Mouse (Mus musculus): ENCODE measurements around the gene Cdc37l1. TPM values are rescaled to one million over a fixed set of nuclear protein-coding genes. Genes with fewer than 3 reads are reported as not detected.

Cdc37l1 gene
- polyA plus RNA-seq, 1 experiment = 4.1 TPM

DNA sequence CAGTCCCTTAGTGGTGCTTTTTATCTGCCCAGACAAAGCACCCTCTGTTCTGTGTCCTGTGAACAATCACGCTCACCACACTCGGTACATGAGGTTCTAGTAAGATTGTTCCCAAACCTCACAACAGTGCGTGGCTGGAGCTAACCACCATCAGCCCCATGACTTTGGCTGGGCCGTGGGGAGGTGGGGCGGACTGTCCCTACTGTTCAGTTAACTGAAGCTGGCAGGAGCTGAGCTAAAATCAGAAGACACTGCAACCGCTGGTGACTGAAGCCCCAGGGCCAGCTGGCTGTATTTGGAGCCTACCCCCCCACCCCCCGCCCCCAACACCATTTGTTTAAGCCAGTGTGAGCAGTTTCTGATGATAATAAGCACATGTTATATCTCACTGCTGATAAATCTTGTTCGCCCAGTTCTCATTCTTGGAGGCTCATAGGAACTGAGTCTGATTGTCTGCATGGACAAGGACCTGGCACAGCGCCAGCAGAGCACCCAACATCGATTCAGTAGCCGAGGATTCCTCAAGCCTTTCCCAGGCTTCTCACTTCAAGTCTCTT lies 34.3 kb downstream of the Cdc37l1 start:
- no peak for TF ChIP-seq GATA1 (IDR thresholded peaks at IDR 0.05; ENCODE audit: low read length)

DNA sequence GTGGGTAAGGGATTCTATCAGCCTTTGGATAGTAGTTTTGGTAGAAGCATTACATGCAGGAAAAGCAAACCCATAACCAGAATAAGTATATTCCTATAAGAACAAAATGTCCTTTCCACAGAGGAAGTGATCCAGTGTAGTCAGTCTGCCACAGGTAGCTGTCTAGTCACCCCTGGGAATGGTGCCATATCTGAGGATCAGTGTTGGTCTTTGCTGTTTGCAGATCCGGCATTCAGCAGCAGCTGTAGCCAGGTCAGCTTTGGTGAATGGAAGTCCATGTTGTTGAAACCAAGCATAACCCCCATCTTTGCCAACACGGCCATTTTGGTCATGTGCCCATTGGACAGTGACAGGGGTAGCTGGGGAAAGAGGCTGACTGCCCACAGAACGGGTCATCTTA lies 41.6 kb downstream of the Cdc37l1 start:
- no peak for TF ChIP-seq GATA1 (IDR thresholded peaks at IDR 0.05; ENCODE audit: low read length)

DNA sequence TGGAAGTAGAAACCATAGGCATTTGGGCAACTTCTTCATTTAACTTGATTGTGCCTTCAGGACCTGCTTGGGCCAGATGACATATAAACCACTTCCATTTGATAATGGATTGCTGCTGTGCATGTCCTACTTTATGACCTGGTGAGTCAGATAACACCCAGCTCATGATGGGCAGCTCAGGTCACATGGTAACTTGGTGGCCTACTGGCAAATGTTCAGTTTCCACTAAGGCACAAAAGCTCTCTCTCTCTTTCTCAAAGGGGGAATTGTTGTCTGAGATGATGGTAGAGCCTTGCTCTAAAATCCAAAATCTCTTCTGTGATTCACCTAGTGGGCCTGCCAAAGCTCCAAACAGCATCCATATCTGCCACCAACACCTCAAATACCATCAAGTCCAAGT lies 42.5 kb downstream of the Cdc37l1 start:
- TF ChIP-seq GATA1 (IDR thresholded peaks at IDR 0.05; ENCODE audit: low read length) = no peak

DNA sequence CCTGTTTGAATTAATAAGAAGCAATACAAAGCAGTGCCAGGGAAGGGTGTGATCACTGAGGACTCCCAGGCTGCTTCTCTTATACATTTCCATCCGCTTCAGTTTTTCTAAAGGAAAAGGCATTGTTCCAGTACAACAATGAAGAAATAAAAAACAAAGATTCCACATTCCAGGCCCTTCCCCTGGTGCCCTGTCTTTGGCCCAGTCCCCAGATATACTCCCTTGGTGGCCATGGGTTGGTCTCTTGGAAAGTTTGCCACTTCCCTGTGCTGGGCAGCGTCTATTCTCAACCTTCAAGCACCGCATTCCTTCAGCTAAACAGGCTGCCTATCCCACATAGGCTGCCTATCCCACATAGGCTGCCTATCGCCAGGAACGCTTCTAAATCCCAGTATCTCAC lies 46.9 kb downstream of the Cdc37l1 start:
- no peak for TF ChIP-seq GATA1 (IDR thresholded peaks at IDR 0.05; ENCODE audit: low read length)

DNA sequence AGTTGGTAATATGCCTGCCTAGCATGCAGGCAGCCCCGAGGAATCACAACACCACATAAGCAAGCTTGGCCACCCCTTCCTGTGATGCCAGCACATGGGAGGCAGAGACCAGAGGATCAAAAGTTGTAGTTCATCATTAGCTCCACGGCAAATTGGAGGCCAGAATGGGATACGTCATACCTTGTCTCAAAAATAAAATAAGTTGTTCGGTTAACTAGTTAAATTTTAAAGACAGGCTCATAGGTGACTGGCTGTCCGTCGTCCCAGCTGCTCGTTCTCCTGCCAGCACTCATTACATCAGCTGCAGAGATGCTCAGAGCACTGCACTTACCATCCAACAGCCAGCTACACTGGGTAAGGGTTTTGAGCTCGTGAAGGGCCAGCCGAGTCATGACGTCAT lies 47.4 kb downstream of the Cdc37l1 start:
- TF ChIP-seq GATA1 (IDR thresholded peaks at IDR 0.05; ENCODE audit: low read length) = no peak

DNA sequence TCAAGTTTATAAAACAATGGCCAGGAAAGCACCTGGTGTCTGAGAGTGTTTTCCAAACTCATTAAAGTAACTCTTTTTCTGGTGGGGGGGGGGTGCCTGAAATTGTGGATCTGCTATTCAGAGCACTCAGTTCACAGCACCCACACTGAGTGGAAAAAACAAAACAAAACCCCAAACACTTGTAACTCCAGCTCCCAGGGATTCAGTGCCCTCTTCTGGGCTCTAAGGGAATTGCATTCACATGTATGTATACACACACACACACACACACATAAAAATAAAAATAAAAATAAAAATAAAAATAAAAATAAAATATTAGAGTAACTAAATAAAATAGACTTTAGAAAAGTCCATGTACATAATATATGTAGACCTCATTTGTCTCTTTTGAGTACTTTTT lies 49.2 kb downstream of the Cdc37l1 start:
- no peak for TF ChIP-seq GATA1 (IDR thresholded peaks at IDR 0.05; ENCODE audit: low read length)

DNA sequence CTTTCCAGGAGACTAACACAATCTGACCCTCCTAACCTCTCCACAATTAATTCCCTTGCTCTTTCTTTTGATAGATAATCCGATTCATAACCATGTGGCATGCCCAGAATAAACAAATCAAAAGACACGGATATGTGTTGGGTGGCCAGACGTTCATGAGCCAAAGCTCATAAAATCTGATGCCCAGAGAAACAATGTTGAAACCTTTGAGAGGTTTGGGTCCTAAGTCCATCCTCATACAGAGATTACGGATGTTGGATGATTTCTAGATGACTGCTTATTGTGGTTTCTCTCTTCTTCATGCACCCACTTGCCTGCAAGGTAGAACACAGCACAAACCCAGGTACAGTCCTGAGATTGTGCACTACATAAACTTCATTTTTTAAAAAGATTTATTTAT lies 50.1 kb downstream of the Cdc37l1 start:
- TF ChIP-seq GATA1 (IDR thresholded peaks at IDR 0.05; ENCODE audit: low read length) = no peak

DNA sequence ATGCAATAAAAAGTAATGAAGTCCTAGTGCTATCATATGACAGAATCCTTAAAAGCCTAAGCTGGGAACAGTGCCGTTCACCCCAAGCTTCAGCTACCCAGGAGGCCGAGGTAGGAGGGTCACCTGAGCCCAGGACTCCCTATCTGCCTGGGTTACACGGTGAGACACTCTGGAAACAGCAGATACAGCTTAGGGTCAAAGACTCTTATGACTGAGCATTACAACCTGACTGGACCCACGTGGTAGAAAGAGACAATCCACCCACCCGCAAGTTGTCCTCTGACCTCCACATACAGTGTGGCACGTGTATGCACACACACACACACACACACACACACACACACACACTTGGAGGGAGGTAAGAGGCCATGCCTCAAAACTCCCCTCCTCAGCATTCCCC lies 52.0 kb downstream of the Cdc37l1 start:
- no peak for TF ChIP-seq GATA1 (IDR thresholded peaks at IDR 0.05; ENCODE audit: low read length)

DNA sequence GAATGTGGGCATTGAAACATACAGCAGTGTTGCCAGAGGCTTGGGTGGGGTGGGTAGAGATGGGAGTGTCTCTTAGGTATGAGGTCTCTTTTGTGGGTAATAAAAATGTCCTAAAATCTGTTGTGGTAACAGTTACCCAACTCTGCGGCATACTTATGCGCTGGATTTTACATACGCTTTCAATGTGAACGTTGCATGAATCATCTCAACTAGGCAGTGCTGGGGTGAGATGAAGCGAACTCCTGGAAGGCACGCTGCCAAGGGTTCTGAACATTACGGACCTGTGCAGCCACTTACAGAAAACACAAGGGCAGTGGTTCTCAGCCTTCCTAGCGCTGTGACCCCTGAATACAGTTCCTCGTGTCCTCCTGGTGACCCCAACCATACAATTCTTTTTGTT lies 52.5 kb downstream of the Cdc37l1 start:
- TF ChIP-seq GATA1 (IDR thresholded peaks at IDR 0.05; ENCODE audit: low read length) = no peak

DNA sequence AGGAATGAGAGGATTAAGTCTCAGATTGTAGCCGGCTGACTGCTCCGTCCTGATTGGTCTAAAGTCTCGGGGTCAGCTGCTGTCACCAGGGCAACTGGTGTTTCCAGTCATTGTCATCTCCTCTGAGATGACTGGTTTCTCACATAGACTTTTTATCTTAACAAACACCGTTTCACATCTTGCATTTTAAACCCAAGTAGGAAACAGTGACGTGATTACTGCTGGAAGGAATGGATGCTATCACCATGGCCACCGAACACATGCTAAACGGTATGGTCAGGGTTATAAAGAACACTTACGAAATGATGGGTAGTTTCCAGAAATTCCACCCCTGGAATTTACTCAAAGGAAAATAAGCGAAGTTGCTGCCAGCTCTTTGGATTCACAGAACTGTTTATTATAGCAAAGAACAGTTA lies 54.2 kb downstream of the Cdc37l1 start:
- TF ChIP-seq GATA1 (IDR thresholded peaks at IDR 0.05; ENCODE audit: low read length) = no peak

DNA sequence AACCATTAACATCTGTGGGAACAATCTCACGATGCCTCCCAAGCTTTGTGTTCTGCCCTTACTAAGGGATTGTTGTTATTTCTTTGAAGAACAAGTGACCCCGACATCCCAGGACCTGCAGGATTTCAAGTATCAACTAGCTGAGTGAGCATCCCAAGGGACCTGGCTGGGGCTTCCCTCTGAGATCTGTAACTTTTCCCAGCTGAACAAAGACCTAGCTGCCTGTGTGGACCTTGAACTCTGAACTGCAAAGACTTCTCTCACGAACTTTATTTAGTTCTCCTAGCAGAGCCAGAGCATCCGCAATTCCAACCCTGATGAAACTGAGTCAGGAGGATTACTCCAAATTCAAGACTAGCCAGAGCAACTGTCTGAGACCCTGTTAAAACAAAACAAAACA lies 55.2 kb downstream of the Cdc37l1 start:
- no peak for TF ChIP-seq GATA1 (IDR thresholded peaks at IDR 0.05; ENCODE audit: low read length)

DNA sequence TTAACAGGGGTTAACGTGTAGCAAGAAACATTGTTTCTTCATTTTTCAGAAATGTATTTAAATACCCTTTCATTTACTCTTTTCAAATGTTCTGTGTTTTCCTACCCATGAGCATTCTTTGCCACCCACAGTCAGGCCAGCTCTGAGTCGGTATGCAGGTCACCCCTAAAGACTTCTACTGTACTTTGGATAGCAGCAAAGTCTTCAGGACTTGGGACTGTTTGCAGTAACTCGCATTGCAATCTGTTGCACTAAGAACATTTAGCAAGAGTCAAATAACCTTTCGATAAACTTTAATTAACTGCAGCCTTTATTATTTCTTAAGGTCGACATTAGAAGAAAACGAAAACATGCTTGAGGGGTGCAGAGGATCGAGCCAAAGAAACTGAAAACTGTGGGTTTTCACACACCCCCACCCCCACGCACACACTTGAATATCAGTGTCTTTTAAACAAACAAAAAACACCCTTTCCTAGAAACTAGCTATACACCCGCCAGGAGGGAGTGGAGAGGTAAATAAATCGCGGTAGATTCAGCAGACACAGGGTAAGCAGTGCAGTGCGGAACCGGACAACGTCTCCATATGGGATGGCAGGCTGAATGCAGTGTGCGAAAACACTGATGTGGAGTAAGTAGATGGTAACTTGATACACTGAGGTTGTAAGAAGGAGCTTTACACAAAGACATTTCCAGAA lies 56.0 kb downstream of the Cdc37l1 start:
- no peak for TF ChIP-seq GATA1 (IDR thresholded peaks at IDR 0.05; ENCODE audit: low read length)

DNA sequence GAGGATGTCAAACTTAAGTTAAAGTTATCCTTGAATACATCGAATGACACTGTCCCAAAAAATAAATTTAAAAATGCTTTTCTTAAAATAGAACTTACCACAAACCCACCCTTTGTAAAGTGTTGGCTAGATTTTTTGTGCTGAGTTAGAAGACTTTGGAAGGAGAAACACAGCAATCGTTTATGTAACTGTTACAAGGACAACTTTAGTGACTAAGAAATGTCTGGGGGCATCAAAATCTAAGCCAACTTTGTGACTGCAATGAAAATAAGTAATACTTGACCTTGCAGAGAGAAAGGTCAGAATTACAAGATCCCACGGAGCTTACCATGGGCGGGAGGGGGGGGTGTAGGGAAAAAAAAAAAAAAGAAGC lies 56.8 kb downstream of the Cdc37l1 start:
- TF ChIP-seq GATA1 (IDR thresholded peaks at IDR 0.05; ENCODE audit: low read length) = no peak

DNA sequence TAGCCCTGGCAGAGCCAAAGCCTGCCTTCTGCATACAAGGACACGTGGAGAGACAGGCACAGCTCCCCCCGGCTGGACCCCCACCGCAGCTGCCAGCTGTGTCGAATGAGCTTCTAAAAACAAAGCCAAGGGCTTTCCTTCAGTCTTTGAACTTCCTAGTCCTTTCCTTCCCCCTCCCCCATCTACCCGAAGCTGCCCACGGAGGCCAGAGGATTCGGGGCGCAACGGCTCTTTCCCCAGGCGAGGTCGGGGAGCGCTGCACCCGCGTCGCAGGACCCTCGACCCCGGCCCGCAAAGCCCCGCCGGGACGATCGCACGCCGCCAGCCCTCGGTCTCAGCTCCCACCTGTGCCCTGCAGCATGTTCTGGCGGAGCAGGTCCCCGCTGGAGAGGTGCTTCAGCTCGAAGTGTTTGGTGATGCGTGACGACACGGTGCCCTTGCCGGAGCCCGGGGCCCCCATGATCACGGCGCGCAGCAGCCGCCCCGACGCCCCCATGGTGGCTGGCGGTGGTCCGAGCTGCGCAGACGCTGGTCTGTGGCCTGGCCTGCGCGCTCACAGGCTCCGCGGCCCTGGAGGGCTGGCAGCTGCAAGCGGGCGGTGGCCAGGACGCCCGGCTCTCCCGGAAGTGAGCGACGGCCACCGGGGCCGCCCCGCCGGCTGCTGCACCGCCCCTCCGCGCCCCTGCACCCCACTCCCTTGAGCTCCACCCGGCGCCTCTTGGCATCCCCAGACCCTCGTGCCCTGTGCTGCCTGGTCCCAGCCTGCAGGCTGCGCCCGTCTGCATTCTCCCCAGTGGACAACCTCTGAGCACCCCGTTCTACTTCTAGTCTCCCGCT lies 57.4 kb downstream of the Cdc37l1 start, which contains the start of gene Ak3:
Gene Ak3 (minus strand): TSS at position 628 of the 837 bp plus-strand sequence.
- no peak for TF ChIP-seq GATA1 (IDR thresholded peaks at IDR 0.05; ENCODE audit: low read length)

DNA sequence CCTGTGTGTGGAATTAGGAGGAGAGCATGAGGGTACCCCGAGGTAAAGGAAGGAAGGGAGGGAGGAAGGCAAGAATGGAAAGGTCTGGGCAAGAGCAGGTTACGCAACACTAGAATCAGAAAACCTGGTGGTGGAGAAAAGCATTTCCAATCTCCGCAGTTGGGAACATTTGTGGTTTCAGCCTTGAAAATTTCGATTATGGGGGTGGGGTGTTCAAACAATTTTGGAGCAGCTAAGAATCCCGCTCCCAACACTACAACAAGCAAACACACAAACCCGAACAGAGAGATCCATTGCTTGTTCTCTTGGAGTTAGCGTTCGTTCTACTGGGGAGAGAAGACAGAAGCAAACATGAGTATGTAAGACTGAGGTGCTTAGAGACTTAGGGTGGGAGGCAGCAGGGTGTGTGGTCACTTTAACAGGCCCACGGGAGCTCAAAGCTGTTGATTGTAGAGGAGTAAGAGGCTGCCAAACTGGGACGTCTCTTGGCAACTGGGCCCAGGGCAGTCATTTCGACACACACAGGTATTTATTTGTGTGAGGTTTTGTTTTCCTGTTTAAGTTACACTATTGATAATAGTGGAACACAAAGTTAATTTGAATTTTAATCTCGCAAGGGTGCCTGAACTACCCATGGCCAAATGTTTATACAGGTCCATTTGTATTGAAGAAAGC lies 59.4 kb downstream of the Cdc37l1 start:
- TF ChIP-seq GATA1 (IDR thresholded peaks at IDR 0.05; ENCODE audit: low read length) = no peak

Data from G1E-ER4 (cell line).